Mouse (Mus musculus) spleen, adult 18-20 months (tissue): ENCODE results near the gene Cmtm7.
A peak's percentile ranks its signal among the peaks of the same experiment; 100 is the strongest.

ENCODE experiments used
- DNase-seq, 2 experiments: peaks; one replicate each; pipeline ENCODE4 v3.0.0; 2022; ENCODE audit warnings: mixed read lengths in 2 of 2

The Cmtm7 gene

DNA sequence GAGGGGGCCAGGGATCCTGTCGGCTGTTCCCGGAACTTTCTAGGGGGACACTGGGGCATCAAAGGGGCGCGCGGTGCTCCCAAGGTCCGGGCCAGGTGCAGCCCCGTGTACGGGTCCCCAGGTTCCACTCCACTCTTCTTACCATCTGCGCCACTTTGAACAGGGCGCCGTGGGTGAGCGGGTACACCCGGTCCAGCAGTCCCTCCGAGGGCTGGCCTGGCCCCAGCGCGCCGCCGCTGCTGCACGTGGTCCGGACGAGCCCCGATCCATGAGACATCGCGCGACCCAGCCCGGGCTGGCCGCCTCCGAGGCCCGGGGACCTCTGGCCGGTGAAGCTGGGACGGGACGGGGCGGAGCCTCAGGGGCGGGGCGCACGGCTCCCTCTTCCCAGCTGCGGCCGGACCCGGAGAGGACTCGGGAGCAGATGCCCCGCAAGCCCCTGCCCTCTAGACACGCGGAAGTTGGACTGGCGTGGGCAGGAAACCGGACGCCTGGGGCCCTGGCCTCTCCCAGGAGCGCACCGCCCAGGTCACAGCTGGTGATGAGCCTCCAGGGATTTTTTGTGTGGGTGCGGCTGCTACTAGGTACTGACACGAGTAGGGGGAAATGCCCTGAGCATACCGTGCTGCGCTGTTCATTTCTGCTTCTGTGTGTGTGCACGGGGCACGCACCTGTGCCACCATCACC is at the start of gene Cmtm7:
Gene Cmtm7, minus strand, starts transcription at position 331 of the 687 bp plus-strand sequence.
- DNase-seq: peak; percentile 70 to 79

- no peak for DNase-seq
These were observed 48.7 kb upstream of the Cmtm7 start for GRCm38 (mm10) chr9:114830351-114830750.

- DNase-seq: no peak
These were observed 48.0 kb upstream of the Cmtm7 start for GRCm38 (mm10) chr9:114829669-114830068.

GRCm38 (mm10) chr9:114828377-114828776 is 46.7 kb upstream of the Cmtm7 start:
- DNase-seq: no peak

DNA sequence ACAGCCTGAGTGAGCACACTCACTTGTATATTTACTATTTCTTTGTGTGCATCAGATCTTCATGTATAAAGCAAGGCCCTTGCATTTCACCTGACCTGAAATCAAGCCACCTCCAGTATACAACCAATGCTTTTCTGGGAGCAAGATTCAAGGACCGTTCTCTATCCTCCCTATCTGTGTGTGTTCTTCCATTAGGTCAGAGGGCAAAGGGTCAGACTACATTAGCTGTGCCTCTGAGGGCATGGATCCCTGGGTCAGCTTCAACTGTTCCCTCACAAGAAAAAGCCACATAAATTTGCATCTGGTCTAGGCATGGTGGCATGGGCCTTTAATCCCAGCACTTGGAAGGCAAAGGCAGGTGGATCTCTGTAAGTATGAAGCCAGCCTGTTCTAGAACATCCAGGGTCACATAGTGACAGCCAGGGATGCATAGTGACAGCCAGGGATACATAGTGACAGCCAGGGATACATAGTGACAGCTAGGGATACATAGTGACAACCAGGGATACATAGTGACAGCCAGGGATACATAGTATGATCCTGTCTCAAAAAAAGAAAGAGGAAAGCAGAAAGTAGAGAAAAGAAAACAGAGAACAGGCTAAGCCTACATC is 45.7 kb upstream of the Cmtm7 start:
- no peak for DNase-seq

DNA sequence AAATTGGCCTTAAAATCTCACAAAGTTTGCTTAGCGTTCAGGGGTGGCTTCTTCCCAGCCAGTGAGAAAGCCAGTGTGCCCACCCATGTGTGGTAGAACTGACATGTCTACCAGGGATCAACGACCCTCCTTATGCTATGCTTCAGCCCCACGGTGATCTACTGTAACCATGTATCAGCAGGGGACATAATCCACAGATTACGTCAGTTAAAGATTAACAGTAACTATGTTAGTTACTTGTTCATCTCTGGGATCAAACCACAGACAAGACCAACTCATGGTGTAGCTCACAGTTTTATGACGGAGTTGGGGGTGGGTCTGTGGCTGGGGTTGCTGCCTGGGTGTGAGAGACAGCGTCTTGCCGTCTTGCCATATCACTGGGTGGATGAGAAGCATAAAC is 42.5 kb upstream of the Cmtm7 start:
- no peak for DNase-seq

DNA sequence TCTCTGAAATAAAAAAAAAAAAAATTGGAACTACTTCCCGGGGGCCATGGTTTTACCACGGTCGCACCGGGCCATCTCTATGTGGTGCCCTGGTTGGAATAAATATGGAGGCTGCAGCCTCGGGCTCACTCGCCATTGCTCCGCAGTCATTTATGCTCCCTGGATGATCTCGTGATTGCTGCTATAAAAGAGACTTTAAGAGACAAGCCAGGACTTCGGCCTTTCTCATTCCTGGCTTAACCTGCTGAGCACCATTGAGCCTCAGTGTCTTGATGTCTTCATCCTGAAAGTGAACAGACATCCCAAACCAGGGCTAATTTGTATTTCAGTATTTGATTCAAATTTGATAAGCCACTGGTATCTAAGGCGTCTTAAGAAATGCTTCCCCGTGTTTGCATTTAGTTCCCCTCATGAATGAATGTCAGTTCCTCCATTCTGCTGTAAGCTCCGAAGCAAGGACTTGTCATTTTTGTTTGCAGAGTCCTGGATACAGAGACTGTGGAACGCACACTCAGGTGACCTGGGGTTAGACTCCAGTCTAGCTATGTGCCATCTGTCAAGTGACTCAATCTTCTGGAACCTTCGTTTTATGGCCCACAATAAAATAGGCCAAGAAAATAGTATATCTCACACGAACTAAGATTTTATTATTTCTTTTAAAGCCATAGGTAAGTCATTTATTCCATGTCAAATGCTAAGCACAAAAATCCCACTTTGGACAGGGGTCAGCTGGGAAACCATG is 40.1 kb upstream of the Cmtm7 start:
- DNase-seq: no peak

DNA sequence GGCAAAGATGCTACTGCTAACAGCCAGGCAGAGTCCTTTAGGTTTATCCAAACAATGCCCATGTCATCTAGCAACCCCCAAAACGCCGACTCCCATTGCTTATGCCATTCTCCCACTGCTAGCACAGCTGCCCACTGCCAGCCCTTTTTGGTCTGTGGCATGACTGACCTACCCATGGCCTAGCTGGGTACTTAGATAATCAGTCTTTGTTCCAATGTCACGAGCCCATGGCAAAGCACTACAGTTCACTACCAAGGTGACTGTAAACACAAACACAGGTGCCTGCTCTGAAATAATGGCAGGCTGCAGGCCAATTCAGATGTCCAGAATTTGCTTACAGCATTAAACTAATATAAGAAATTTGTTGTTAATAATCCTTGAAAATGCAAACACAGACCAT is 37.3 kb upstream of the Cmtm7 start:
- DNase-seq: no peak

GRCm38 (mm10) chr9:114817012-114817411 is 35.4 kb upstream of the Cmtm7 start:
- DNase-seq: no peak

DNA sequence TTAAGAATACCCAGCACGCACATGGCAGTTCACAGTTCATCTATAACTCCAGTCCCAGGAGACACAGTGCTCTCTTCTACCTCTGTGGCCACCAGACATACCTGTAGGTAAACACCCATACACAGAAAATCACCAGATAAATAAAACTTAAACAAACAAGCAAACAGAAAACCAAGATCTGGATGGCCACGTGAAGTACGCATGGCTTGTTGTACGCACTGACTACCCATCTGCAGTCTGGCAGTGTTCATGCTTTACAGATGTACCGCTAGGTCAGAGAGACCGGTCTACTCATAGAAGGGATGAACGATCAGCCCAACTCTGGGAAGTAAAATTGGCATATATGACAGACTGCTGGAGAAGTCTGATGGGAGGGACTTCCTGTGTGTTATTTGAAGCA is 34.5 kb upstream of the Cmtm7 start:
- no peak for DNase-seq

DNA sequence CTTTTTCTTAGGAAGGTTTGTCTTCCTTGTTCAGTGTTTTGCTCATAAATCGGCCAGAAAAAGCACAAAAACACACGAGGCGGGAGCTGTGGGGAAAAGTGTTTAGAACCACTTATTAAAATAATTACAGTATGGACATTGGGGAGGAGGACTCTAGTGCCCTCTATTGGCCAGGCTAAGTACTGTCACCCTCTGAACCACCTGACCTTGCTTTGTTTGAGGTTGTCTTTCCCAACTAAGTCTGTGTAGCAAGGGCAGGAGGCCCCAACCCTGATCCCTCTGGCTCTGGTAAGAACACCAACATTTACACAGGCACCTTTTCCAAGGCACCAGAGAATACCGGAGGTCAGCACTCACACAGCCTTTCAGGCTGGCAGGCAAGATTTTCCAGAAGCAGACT is 33.7 kb upstream of the Cmtm7 start:
- DNase-seq: peak in 1 of 2 experiments; percentile 55

- no peak for DNase-seq
These were observed 30.3 kb upstream of the Cmtm7 start for GRCm38 (mm10) chr9:114812001-114812400.

- no peak for DNase-seq
These were observed 29.2 kb upstream of the Cmtm7 start for GRCm38 (mm10) chr9:114810837-114811236.

DNA sequence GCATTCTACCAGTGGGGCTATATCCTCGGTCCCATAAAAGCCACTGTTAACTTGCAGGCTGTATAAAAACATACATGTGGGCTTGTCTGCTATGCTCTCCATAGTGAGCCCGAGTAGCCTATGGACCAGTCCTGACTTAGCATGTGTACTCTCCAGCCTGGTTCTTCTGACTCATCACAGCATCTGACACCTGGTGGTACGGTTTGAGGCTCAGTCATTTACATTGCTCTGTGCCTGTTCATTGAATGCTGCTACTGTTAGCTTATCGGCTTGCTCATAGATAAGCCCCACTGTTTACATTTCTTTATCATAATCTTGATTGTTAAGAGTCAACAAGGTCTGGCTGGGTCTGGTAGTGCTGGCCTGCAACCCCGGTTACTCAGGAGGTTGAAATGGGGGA is 27.0 kb upstream of the Cmtm7 start:
- DNase-seq: no peak

- DNase-seq: no peak
These were observed 25.6 kb upstream of the Cmtm7 start for GRCm38 (mm10) chr9:114807261-114807660.

- DNase-seq: no peak
These were observed 23.6 kb upstream of the Cmtm7 start for GRCm38 (mm10) chr9:114805151-114805671.

DNA sequence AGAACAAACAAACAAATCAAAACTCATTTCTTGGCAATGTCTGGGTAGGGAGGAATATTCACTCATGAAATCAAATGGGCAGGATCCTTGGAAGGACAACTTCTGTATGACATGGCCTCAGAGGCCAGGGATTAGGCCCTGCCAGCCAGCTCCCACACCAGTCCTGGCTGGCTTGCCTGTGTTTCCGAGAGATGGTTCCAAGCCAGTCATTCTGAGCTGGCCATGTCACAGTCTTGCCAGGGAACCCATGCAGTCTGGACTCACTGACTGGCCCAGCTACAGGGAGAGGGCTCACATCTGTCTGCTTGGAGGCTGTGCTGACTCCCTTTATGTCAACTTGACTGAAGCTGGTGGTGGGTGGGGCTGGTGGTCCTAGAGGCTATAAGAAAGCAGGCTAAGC is 20.5 kb upstream of the Cmtm7 start:
- no peak for DNase-seq

- no peak for DNase-seq
These were observed 19.6 kb upstream of the Cmtm7 start for GRCm38 (mm10) chr9:114801301-114801700.

GRCm38 (mm10) chr9:114799498-114800107 is 17.9 kb upstream of the Cmtm7 start:
- DNase-seq: no peak

- no peak for DNase-seq
These were observed 17.2 kb upstream of the Cmtm7 start for GRCm38 (mm10) chr9:114798845-114799244.

DNA sequence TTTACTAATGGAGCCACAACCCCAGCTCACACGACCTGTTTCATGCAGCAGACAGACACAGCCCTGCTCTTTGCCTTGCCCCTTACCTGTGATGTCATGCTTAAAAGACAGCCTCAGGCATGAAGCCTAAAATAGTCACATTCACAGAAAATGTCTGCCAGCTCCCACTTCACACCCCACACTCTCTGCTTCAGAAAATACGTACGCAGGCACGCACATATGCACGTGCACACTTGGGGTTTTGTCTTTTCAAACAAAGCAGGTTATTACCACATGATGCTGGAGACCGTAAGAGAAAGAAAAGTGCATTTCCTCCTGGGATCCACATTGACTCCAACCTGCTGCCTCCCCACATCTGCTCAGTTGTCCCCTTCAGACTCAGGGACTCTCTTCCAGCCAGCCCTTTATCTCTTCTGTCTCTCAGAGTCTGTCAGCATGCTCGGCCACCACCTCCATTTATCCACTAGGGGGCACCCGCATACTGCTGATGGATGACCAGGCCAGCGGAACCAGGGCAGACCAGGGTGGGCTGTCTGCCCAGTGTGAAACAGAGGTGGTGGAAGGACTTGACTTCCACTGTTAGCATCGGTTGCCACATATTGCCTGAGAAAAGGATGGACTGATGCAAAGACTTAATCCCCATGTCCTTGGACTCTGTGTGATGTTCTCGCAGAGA is 15.8 kb upstream of the Cmtm7 start:
- DNase-seq: peak; percentile 66 to 82

GRCm38 (mm10) chr9:114796473-114797050 is 14.9 kb upstream of the Cmtm7 start:
- DNase-seq: no peak
